Mouse (Mus musculus): ENCODE results near the gene Rint1. TPM values are rescaled to one million over a fixed set of nuclear protein-coding genes. Genes with fewer than 3 reads are reported as not detected.

The Rint1 gene
- 13.4 TPM for polyA plus RNA-seq (2017; shearing (Covaris generic))

DNA sequence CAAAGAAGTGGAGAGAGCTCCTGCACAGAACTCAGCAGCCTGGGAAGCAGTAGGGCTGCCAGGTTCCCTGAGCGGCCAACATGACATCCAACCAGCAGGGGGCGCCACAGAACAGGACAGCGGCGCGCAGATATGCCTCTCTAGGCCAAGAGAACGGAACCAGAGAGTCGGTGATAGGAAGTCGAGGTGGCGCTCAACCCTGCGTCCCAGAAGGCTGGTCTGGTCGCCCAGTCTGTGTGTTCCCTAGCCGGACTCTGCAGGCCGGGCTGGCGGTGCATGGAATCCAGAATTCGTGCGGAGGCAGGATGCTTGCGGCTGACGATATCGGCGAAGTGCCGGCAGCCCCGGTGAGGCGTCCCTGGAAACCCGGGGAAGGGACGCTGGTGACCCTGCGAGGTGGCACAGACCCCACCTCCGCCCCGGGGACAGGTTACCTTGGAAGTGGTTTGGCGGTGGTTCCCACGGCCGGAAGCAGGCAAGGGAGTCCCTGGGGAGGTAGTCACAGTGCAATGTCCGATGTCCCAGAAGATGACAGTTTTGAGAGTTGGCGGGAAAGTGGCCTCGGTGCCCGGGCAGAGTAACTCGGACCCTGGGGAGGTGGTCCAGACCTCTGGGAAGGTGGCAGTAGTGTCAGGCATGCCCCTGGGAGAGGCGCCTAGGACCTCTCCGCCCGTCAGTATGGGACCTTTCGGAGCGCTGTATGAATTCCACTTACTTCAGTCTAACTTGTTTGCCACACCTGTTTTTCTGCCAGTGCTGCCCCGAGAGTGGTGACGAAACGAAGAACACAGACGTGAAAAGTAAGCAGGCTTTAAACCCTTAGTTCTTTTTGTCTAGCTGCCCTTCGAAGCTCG, at the start of gene Rint1:
Gene Rint1, plus strand, starts transcription at position 176 of the 854 bp plus-strand sequence.

DNA sequence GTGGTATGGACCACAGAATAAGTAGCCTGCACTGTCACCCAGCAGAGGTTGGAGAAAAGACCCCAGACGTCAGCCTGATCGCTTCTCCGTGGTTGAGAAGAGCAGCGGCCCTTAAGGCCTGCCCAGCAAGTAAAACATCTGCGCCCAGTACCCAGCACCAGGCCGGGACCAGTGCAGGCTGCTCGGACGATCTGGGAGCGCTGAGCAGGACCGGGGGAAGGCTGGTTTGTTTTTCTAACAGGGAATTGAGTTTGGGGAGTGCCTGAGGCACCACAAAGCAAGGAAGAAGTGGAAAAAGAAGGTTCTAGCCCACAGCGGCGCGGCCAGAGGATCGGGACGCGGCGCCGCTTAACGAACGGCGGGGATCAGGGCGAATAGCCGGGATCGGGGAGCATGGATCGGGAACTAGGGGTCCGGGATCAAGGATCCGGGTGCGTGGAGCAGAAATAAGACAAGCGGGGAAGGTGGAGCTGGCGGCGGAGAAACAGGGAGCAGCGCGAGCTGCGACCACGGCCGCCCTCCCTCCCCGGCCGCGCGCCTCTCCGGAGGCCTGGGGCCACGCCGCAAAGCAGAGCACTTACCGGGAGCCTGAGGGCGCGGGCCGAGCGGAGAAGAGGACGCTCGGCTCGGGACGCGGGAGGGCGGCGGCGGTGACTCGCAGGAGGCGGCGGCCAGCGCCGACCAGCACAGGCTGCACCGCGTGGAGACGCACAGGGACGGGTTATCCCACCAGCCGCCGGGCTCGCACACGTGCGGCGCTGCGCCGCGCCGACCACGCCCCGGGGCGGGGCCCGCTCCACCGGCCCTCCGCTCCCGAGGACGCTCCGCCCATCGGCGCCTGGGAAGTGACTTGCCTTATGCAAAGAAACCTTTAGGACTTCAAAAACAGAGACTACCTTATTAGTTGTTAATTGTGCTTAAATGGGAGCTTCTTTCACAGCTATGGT, 4.3 kb upstream of the Rint1 start, which contains the start of gene Pus7:
Gene Pus7, minus strand, starts transcription at position 781 of the 947 bp plus-strand sequence.

DNA sequence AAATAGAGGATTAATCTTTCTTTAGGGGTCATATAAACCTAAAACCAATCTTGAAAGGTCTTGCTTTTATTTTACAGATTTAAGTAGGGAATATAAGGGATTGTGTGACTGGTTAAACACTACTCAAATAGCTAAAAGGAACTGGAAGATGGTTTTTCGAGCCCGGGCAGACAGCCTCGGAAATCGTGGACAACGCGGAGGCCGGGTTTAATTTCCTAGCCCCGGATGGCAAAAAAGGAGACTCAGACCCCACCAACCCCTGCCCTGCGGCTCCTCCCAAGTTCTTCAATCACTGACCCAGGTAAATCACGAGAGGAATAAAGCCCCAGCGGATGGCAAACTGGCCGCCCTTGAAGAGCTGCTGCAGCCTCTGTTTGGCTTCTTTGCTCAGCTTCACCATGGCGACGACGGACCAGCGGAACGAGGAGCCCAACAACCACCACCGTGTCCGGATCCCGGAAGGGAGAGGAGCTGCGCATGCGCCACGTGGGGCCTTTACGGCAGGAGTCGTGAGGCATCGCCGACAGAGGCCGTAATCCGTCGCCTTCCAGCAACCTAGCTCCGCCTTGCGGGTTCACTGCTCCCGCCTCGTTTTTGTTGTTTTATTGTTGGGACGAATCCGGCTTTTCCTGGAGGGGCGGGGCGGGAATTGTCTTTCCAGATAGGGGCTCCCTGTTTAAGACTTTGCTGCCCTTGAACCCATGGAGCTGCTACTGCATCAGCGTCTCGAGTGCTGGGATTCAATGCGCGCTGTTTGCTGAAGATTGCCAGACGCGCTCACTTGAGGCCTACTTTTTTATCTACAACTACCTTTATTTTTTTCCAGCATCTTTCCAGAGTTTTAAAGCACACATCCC, 56.4 kb downstream of the Rint1 start, which contains the start of gene Tomm7:
Gene Tomm7, minus strand, starts transcription at position 488 of the 857 bp plus-strand sequence.

Other genes starting within 250 kb of the Rint1 start
- 76.3 TPM for gene Srpk2, start 103.1 kb upstream of the Rint1 start, polyA plus RNA-seq (2017; shearing (Covaris generic))
- gene Pus7, start 4.0 kb upstream of the Rint1 start, polyA plus RNA-seq (2017; shearing (Covaris generic)), result 14.1 TPM
- 55.0 TPM for gene Tomm7, start 56.5 kb downstream of the Rint1 start, polyA plus RNA-seq (2017; shearing (Covaris generic))
- 13.5 TPM for gene Fam126a, start 243.0 kb downstream of the Rint1 start, polyA plus RNA-seq (2017; shearing (Covaris generic))